Mouse (Mus musculus) intestine, postnatal 0 days (tissue): ENCODE measurements at regions not wholly inside any gene's neighbourhood (a gene's known extent, or its start where the extent isn't known, plus 50 kb on each side); places are given as distances from the start of the nearest gene placed in this dataset.

Experiments
- ATAC-seq: fragments of 200-750 bp; cut with Nextera tagmentation; 2 replicates; pipeline ENCODE4 v1.8.0; 2017; ENCODE audit warnings: mild to moderate bottlenecking, moderate TSS enrichment, moderate library complexity
- H3K27ac ChIP-seq: fragments of 300-500 bp; sonication (generic); 2 replicates; pipeline ENCODE4 v1.5.1; 2014; ENCODE audit warnings: mild to moderate bottlenecking, low read depth, low read length, moderate library complexity
- H3K27me3 ChIP-seq: fragments of 300-500 bp; sonication (generic); replicated peaks from 2 replicates; pipeline ENCODE4 v1.6.1; 2014; ENCODE audit warnings: low read length, mixed read lengths; ENCODE audit not compliant: control insufficient read depth, insufficient read depth
- H3K36me3 ChIP-seq: fragments of 300-500 bp; sonication (generic); 2 replicates; pipeline ENCODE4 v1.6.1; 2014; ENCODE audit warnings: mild to moderate bottlenecking, moderate library complexity; ENCODE audit not compliant: control insufficient read depth, insufficient read depth
- H3K4me1 ChIP-seq: fragments of 300-500 bp; sonication (generic); replicated peaks from 2 replicates; pipeline ENCODE4 v1.6.1; 2014; ENCODE audit warnings: antibody characterized with exemption, low read length, mixed read lengths; ENCODE audit not compliant: control insufficient read depth, insufficient read depth
- H3K4me2 ChIP-seq: fragments of 300-500 bp; sonication (generic); replicated peaks from 2 replicates; pipeline ENCODE4 v1.6.1; 2014; ENCODE audit warnings: low read depth, mild to moderate bottlenecking, moderate library complexity
- H3K4me3 ChIP-seq: fragments of 300-500 bp; sonication (generic); 2 replicates; pipeline ENCODE4 v1.5.1; 2014; ENCODE audit warnings: low read depth, low read length
- H3K9ac ChIP-seq: fragments of 300-500 bp; sonication (generic); 2 replicates; pipeline ENCODE4 v1.6.1; 2014; ENCODE audit warnings: mild to moderate bottlenecking, low read depth, low read length
- H3K9me3 ChIP-seq: fragments of 300-500 bp; sonication (generic); 2 replicates; pipeline ENCODE4 v1.6.1; 2016; ENCODE audit warnings: mixed run types; ENCODE audit not compliant: control insufficient read depth
- CTCF ChIP-seq: sonication (generic); IDR thresholded peaks from 2 replicates; pipeline ENCODE4 v1.5.1; 2016; ENCODE audit warnings: low read depth, mild to moderate bottlenecking, control low read depth, antibody characterized with exemption, moderate library complexity
- WGBS: fragments of 180-500 bp; shearing (Covaris S2); extraction: QIAGEN DNeasy Blood & Tissue Kit; methylation state at CpG from one replicate; pipeline ENCODE4 v1.1.7; 2014; 5-methylcytosine and 5-hydroxymethylcytosine counted together

DNA sequence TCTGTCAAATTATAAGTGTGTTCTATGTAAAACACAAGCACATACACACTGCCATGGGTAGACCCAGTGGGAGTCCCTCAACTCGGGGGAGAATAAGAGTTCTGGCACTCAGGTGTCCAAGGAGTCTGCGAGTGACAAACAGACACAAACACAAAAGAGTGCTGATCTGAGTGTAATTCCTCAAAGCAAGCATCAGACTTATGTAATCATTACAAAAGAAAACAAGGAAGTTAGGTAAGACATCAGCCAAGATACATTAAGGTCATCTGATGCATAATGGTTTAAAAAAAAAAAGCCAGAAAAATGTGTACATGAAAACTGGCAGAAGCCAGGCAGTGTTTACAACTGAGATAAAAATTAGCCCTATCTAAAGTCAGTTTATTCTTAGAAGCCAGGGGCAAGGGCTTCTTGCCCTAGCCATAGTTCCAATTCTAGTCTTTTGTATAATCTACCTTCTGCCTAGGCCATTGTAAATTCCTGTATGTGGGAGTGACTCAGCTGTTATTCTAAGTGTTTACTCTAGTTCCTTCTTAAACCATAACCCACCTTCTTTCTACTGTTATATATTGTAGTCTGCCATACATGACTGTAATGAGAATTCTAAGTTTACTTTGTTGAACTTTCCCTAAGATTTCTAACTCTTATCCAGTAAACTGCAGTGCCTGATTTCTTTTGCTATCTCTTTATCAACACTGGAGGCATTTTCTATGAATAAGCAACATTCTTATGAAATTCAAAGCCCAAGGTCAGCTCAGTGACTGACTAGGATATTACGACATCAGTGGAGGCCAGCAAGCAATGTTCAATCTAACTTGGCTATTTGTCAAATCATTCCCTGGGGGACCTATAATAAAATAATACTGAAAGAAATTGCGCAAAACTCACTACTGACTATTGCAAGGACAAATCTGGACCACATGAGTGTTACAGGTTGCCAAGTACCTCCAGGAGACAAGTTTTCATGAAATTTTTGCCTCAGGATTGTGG, 178.1 kb upstream of the Brinp3 start:
- Histone ChIP-seq H3K4me1 (no peaks in the 10 kb centered on the region), H3K27me3 (no peaks in the 10 kb centered on the region), H3K36me3 (no peaks in the 10 kb centered on the region), H3K9ac (no peak overlapping the region), H3K27ac (0 out of 2 replicates have a peak overlapping the region, but pooled peaks have one; percentile 15), H3K4me3 (no peak overlapping the region), H3K9me3 (no peaks in the 10 kb centered on the region), H3K4me2 (no peak overlapping the region)
- peak; percentile 87 for ATAC-seq
- no peak for TF ChIP-seq CTCF
- 43% methylated on average over 4 of the region's 4 CpGs for WGBS

DNA sequence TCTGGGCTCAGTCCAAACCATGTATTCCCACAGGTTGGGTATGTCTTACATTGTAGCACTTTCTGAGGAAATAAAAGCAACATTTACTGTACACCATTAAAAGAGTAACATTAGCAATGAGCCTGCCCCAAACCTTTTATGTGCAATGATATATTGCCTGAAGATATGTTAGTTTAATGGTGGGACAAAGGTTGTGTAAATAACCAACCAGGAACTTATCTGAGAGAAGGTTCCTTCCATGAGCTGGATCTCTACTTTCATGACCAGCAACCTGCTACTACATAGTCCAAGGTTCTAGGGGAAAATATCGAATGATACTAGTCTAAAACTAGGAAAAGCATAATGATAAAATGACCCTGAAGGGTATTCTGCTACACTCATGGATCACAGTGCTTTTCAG, 172.5 kb upstream of the Brinp3 start:
- no peaks in the 10 kb centered on the region for H3K27me3 ChIP-seq
- H3K9ac ChIP-seq = no peak overlapping the region
- peak; percentile 91 for ATAC-seq
- no peaks in the 10 kb centered on the region for H3K4me1 ChIP-seq
- no peaks in the 10 kb centered on the region for H3K9me3 ChIP-seq
- H3K4me2 ChIP-seq = no peak overlapping the region
- H3K36me3 ChIP-seq = no peaks in the 10 kb centered on the region
- no peak for TF ChIP-seq CTCF
- WGBS = 5% methylated on average over 1 of the region's 1 CpGs
- peak overlapping the region; percentile 7; the same call in 1 of the 2 replicates for H3K27ac ChIP-seq
- H3K4me3 ChIP-seq = no peak overlapping the region

DNA sequence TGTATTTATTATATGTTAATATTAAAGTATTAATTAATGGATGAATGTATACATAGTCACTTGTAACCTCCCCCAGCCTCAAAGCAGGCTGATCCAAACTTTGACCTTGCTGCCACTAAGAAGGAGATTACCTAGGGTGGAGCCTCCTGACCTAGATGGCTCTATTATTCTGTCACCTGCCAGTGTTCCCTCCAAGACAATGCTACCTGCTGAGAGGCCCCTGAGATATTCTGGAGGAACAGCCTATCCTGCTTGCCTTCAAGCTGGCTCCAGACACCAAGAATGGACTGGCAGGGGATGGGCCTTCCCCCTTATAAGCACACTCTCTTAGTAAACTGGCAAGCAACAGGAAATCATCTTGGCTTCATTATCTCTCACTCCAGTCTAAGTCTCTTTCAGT, 171.7 kb upstream of the Brinp3 start:
- no peaks in the 10 kb centered on the region for H3K27me3 ChIP-seq
- TF ChIP-seq CTCF = no peak
- H3K4me1 ChIP-seq = no peaks in the 10 kb centered on the region
- H3K9me3 ChIP-seq = no peaks in the 10 kb centered on the region
- H3K27ac ChIP-seq = peak overlapping the region; percentile 60
- peak; percentile 34; the same call in 1 of the 2 replicates for ATAC-seq
- H3K9ac ChIP-seq = no peak overlapping the region
- H3K36me3 ChIP-seq = no peaks in the 10 kb centered on the region
- no peak overlapping the region for H3K4me3 ChIP-seq
- H3K4me2 ChIP-seq = no peak overlapping the region

DNA sequence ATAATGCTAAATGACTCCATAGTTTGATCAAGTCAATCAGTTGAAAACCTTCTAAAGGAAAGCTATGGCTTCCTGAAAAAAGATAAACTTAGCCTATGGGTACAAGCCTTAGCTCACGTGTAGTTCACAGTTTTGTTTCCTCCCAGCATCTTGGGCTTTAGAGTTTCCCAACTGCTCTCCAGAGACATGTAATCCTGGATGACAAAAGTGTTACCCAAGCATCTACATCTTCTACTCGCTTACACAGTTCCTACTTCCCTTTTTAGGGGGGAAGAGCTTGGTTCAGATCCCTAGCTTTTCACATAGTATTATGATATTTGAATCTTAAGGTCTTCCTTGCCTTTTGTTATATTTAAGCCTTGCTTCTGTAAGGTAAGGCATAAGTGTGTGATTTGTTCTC, 157.5 kb upstream of the Brinp3 start:
- no peak overlapping the region for H3K27ac ChIP-seq
- ATAC-seq = no peak

DNA sequence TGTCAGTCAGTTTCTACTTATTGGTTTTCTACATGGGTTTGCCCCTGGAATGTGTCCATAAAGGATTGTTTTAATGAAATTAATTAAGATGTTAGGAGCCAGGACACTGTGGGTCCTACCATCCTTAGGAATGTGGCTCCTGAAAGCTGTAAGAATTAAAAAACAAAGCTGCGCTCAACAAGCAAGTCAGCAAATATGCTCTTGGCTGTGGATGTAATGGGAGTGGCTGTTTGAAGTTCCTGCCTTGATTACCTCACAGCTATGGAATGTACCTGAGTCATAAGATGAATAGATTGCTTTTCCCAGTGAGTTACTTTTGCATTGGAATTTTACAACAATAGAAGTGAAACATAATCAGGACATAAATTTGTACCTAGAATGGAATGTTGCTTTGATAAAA, 137.6 kb upstream of the Brinp3 start:
- Histone ChIP-seq H3K27me3 (no peaks in the 10 kb centered on the region), H3K9ac (no peak overlapping the region)
- WGBS = 62% methylated on average over 1 of the region's 1 CpGs

More for the DNA sequence above, 157.5 kb upstream of the Brinp3 start:
- no peak overlapping the region for H3K4me3 ChIP-seq
- no peak overlapping the region for H3K4me2 ChIP-seq
- WGBS = 76% methylated on average over 2 of the region's 2 CpGs
- TF ChIP-seq CTCF = no peak
- H3K4me1 ChIP-seq = no peaks in the 10 kb centered on the region
- no peaks in the 10 kb centered on the region for H3K36me3 ChIP-seq
- H3K9me3 ChIP-seq = no peaks in the 10 kb centered on the region
- no peak overlapping the region for H3K9ac ChIP-seq
- H3K27me3 ChIP-seq = no peaks in the 10 kb centered on the region

DNA sequence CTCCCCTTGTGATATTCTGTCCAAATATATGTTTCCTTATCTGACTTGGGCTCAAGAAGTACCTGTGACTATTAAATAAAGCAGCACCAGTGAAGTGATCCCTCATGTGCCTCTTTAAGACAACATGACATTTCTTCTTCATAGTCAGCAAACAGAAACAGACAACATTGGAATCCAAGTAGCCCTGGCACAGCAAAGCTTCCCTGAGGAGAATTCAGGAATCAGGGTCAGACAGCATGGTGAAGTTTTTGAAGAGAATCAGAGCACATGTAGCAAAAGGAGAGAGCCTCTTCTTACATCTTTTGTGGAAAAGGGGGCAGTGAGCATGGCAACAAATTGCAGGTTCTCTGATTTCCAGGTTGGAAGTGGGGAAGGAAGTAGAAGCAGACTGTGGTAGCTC, 136.3 kb upstream of the Brinp3 start:
- no peak for ATAC-seq
- H3K4me1 ChIP-seq = no peaks in the 10 kb centered on the region
- H3K9me3 ChIP-seq = no peaks in the 10 kb centered on the region

More for the DNA sequence above, 137.6 kb upstream of the Brinp3 start:
- no peak overlapping the region for H3K27ac ChIP-seq
- ATAC-seq = peak; percentile 69; the same call in 1 of the 2 replicates
- TF ChIP-seq CTCF = no peak
- no peaks in the 10 kb centered on the region for H3K36me3 ChIP-seq
- no peaks in the 10 kb centered on the region for H3K4me1 ChIP-seq
- no peaks in the 10 kb centered on the region for H3K9me3 ChIP-seq
- H3K4me2 ChIP-seq = no peak overlapping the region
- no peak overlapping the region for H3K4me3 ChIP-seq

More for the DNA sequence above, 136.3 kb upstream of the Brinp3 start:
- H3K4me2 ChIP-seq = no peak overlapping the region
- no peak overlapping the region for H3K4me3 ChIP-seq
- no peaks in the 10 kb centered on the region for H3K27me3 ChIP-seq
- H3K27ac ChIP-seq = no peak overlapping the region
- no peaks in the 10 kb centered on the region for H3K36me3 ChIP-seq
- no peak for TF ChIP-seq CTCF
- no peak overlapping the region for H3K9ac ChIP-seq
